Mouse (Mus musculus) C2C12 (cell line): ENCODE results near the gene Gpr35. TPM values are rescaled to one million over a fixed set of nuclear protein-coding genes. Genes with fewer than 3 reads are reported as not detected.

Source experiments
- H3K27me3 ChIP-seq: one replicate; pipeline ENCODE4 v1.6.1; 2011; ENCODE audit not compliant: control insufficient read depth, insufficient read depth, insufficient read length
- H3K36me3 ChIP-seq: one replicate; pipeline ENCODE4 v1.6.1; 2011; ENCODE audit not compliant: control insufficient read depth, insufficient read depth
- H3K4me3 ChIP-seq: one replicate; pipeline ENCODE4 v1.5.1; 2011; ENCODE audit warnings: mild to moderate bottlenecking, control low read depth; ENCODE audit not compliant: poor library complexity, insufficient read depth, severe bottlenecking
- H3K79me2 ChIP-seq: one replicate; pipeline ENCODE4 v1.6.1; 2011; ENCODE audit not compliant: control insufficient read depth, insufficient read depth
- H3K79me3 ChIP-seq: one replicate; pipeline ENCODE4 v1.6.1; 2011; ENCODE audit warnings: low read depth, control low read depth
- H3ac ChIP-seq: one replicate; pipeline ENCODE3; 2011; ENCODE audit warnings: low read depth; ENCODE audit not compliant: control insufficient read depth, insufficient read length
- CEBPB ChIP-seq: IDR thresholded peaks from one replicate; pipeline ENCODE4 v1.6.1; 2011; ENCODE audit warnings: low read depth, mild to moderate bottlenecking, control low read depth, moderate library complexity
- CTCF ChIP-seq: IDR thresholded peaks from one replicate; pipeline ENCODE4 v1.5.1; 2011; ENCODE audit not compliant: control insufficient read depth, insufficient read depth, insufficient read length
- FOSL1 ChIP-seq: IDR thresholded peaks from one replicate; pipeline ENCODE4 v1.8.0; 2011; ENCODE audit warnings: mild to moderate bottlenecking, low read length; ENCODE audit not compliant: poor library complexity, insufficient read depth, severe bottlenecking
- MAX ChIP-seq: IDR thresholded peaks from one replicate; pipeline ENCODE4 v1.6.1; 2011; ENCODE audit warnings: mild to moderate bottlenecking, control low read depth
- MYOD1 ChIP-seq: IDR thresholded peaks from one replicate; pipeline ENCODE4 v1.6.1; 2011; ENCODE audit warnings: low read depth; ENCODE audit not compliant: control insufficient read depth, insufficient read length
- MYOG ChIP-seq: IDR thresholded peaks from one replicate; pipeline ENCODE4 v1.6.1; 2011; ENCODE audit not compliant: control insufficient read depth, insufficient read length; ENCODE audit errors: extremely low read depth
- USF1 ChIP-seq: IDR thresholded peaks from one replicate; pipeline ENCODE4 v1.6.1; 2011; ENCODE audit warnings: low read depth, mild to moderate bottlenecking, control low read depth, moderate library complexity
- long read RNA-seq, 2 experiments: library from polyadenylated mRNA; unstranded; transcript quantifications; one replicate each; pipeline ENCODE4 v2.0.0; 2019 to 2020
- polyA plus RNA-seq: library from polyadenylated mRNA; unstranded; fragments of >200 nt; fragmentation: generic; extraction: Trizol; gene quantifications from one replicate; pipeline ENCODE4 v1.2.1, GENCODE M21; 2012; ENCODE audit warnings: missing spikeins

Gene Gpr35
- 0.13 TPM for polyA plus RNA-seq
- long read RNA-seq, experiment 1, result 0 reads
- long read RNA-seq, experiment 2, full-length matches to known transcripts, result 1 of 1 reads
- long read RNA-seq, experiment 2, partial matches to known transcripts, result 0 of 1 reads
- long read RNA-seq, experiment 2, other reads (novel, unspliced or antisense), result 0 of 1 reads

DNA sequence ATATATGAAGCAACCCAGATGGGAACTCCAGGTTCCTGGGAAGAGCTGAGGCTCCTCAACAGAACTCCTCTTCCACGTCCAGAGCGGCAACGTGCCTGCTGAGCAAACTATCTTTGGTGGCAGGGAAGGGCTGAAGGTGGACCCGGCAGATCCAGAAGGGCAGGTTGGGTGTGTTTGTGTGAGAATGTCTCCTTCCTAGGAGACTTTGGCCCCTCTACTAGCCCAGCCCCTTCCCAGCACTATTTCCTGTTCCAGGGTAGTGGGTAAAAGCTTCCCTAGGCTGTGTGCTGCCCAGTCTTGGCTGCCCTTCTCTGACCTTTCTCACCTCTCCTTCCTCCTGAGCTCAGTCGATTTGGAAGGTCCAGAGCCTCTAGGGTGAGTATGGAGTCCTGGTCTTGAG lies at the start of gene Gpr35:
Gene Gpr35, plus strand, starts transcription at position 259 of the 400 bp plus-strand sequence.
- no peaks in the 10 kb centered on the region for H3K36me3 ChIP-seq

GRCm38 (mm10) chr1:92902786-92903185 lies 47.9 kb upstream of the Gpr35 start, which contains the start of gene Ankmy1:
Gene Ankmy1, minus strand, starts transcription at chr1:92902906.
- Histone ChIP-seq H3K4me3 (no peak within 1 kb of the TSS), H3K36me3 (no peaks in the 10 kb centered on the region), H3K79me3 (no peaks in the 10 kb centered on the region), H3K27me3 (no peaks in the 10 kb centered on the region), H3K79me2 (no peaks in the 10 kb centered on the region), H3ac (no peak within 1 kb of the TSS)
- TF ChIP-seq CEBPB, result no peak
- TF ChIP-seq CTCF, result no peak
- no peak for TF ChIP-seq FOSL1
- TF ChIP-seq MYOG, result no peak
- no peak for TF ChIP-seq MYOD1
- TF ChIP-seq USF1, result no peak
- TF ChIP-seq MAX, result no peak

More for the DNA sequence above, at the start of gene Gpr35:
- TF ChIP-seq CTCF (no peak), MAX (no peak), MYOD1 (no peak), USF1 (no peak), CEBPB (no peak), MYOG (no peak), FOSL1 (no peak)
- Histone ChIP-seq H3K79me3 (no peaks in the 10 kb centered on the region), H3K27me3 (no peaks in the 10 kb centered on the region), H3K79me2 (no peaks in the 10 kb centered on the region), H3ac (no peak within 1 kb of the TSS), H3K4me3 (no peak within 1 kb of the TSS)

- peak; percentile 25 for TF ChIP-seq FOSL1
- no peak for TF ChIP-seq MYOD1
- no peak for TF ChIP-seq MYOG
- TF ChIP-seq CTCF, result no peak
- TF ChIP-seq CEBPB, result peak; percentile 62
- TF ChIP-seq MAX, result no peak
- no peak for TF ChIP-seq USF1
- H3K79me3 ChIP-seq, result no peaks in the 10 kb centered on the region
- H3K79me2 ChIP-seq, result no peaks in the 10 kb centered on the region
- no peak overlapping the region for H3ac ChIP-seq
- no peaks in the 10 kb centered on the region for H3K36me3 ChIP-seq
- no peak overlapping the region for H3K4me3 ChIP-seq
- H3K27me3 ChIP-seq, result no peaks in the 10 kb centered on the region
Measured at GRCm38 (mm10) chr1:92903627-92904026, 47.0 kb upstream of the Gpr35 start.

DNA sequence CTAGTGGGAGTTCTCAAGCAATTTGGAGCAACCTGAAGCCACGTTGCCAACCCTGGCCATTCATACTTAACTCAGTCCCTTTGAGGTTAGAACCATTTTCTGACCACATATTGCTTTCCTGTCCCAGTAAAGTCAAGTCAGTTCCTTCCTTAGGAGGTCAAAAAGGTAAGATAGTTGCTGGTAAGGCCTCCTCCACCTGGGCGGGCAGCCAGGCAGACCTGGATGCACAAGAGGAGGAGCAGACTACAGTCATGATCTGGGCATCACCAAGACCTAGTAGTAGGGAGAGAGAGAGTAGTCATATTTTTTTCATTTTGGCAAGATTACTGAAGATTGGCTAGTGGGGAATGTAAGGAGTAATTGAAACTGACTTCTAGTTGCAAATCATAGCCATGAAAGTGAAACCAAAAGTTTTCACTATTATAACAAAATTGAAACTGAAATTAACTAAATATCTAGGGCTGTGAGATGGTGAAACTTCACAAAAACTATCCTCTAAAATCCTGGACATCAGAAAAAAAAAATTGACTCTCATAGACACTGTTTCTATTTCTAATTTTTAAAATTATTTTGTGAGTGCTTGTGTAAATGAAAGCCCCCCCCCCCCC lies 44.9 kb upstream of the Gpr35 start:
- H3K79me3 ChIP-seq, result no peaks in the 10 kb centered on the region
- no peaks in the 10 kb centered on the region for H3K79me2 ChIP-seq
- no peaks in the 10 kb centered on the region for H3K27me3 ChIP-seq
- no peak overlapping the region for H3K4me3 ChIP-seq
- TF ChIP-seq MAX (no peak), FOSL1 (no peak), CTCF (no peak), CEBPB (no peak), MYOD1 (no peak), MYOG (no peak), USF1 (no peak)
- H3K36me3 ChIP-seq, result no peaks in the 10 kb centered on the region
- H3ac ChIP-seq, result no peak overlapping the region

DNA sequence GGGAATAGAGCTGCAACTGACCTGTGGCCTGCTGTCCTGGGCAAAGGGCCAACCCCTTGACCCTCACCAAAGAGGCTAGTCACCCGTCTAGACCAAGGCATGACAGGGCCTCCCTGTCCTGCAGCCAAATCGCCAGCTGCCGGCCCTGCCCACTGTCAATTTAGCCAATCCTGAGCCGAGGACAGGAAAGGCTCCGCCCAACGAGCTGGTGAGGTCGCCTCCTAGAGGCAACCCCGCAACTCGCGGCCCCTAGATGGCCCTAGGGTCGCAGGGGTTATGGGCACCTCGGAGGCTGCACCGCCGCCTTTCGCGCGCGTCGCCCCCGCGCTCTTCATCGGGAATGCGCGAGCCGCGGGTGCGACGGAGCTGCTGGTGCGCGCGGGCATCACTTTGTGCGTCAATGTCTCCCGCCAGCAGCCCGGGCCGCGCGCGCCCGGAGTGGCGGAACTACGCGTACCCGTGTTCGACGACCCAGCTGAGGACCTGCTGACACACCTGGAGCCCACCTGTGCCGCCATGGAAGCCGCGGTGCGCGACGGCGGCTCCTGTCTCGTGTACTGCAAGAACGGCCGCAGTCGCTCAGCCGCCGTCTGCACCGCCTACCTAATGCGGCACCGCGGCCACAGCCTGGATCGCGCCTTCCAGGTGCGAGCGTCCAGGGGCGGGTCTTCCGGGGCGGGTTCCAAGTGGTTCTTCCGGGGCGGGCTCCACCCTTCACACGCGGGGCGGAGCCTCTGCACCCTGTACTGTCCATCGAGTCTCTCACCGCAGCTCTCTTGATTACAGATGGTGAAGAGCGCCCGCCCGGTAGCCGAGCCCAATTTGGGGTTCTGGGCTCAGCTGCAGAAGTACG lies 43.7 kb upstream of the Gpr35 start, which contains the start of gene Dusp28:
Gene Dusp28, plus strand, starts transcription at position 203 of the 853 bp plus-strand sequence.
- Histone ChIP-seq H3K36me3 (no peaks in the 10 kb centered on the region), H3K79me2 (peaks cover 11% of the 10 kb centered on the region), H3K4me3 (peak within 1 kb of the TSS; percentile 42), H3K27me3 (no peaks in the 10 kb centered on the region), H3K79me3 (peaks cover 4% of the 10 kb centered on the region), H3ac (peak within 1 kb of the TSS; percentile 83)
- TF ChIP-seq CTCF (peak; percentile 55), MAX (no peak), USF1 (no peak), MYOD1 (peak; percentile 6)
